Mouse (Mus musculus) intestine, embryonic 15.5 days (tissue): ENCODE data around the gene Pax7. TPM values are rescaled to one million over a fixed set of nuclear protein-coding genes. Genes with fewer than 3 reads are reported as not detected.

Source experiments
- ATAC-seq: fragments of 200-750 bp; cut with Nextera tagmentation; 2 replicates; pipeline ENCODE4 v1.8.0; 2017; ENCODE audit warnings: moderate TSS enrichment, moderate library complexity
- H3K27ac ChIP-seq: fragments of 300-500 bp; sonication (generic); 2 replicates; pipeline ENCODE4 v1.5.1; 2015; ENCODE audit warnings: mild to moderate bottlenecking, inconsistent platforms
- H3K27me3 ChIP-seq: fragments of 300-500 bp; sonication (generic); replicated peaks from 2 replicates; pipeline ENCODE4 v1.6.1; 2015; ENCODE audit warnings: inconsistent platforms
- H3K36me3 ChIP-seq: fragments of 300-500 bp; sonication (generic); 2 replicates; pipeline ENCODE4 v1.6.1; 2015; ENCODE audit warnings: inconsistent platforms
- H3K4me1 ChIP-seq: fragments of 300-500 bp; sonication (generic); replicated peaks from 2 replicates; pipeline ENCODE4 v1.6.1; 2015; ENCODE audit warnings: inconsistent platforms
- H3K4me2 ChIP-seq: fragments of 300-500 bp; sonication (generic); replicated peaks from 2 replicates; pipeline ENCODE4 v1.6.1; 2015; ENCODE audit warnings: mild to moderate bottlenecking, inconsistent platforms
- H3K4me3 ChIP-seq: fragments of 300-500 bp; sonication (generic); replicated peaks from 2 replicates; pipeline ENCODE4 v1.5.1; 2015; ENCODE audit warnings: inconsistent platforms
- H3K9ac ChIP-seq: fragments of 300-500 bp; sonication (generic); 2 replicates; pipeline ENCODE4 v1.6.1; 2015; ENCODE audit warnings: inconsistent platforms
- H3K9me3 ChIP-seq: fragments of 300-500 bp; sonication (generic); 2 replicates; pipeline ENCODE4 v1.6.1; 2016; ENCODE audit warnings: inconsistent platforms
- whole genome bisulfite sequencing: fragments of 180-500 bp; shearing (Covaris S2); methylation state at CpG from one replicate; pipeline ENCODE4 v1.1.7; 2015; 5-methylcytosine and 5-hydroxymethylcytosine counted together
- polyA plus RNA-seq: library from polyadenylated mRNA; unstranded; fragments of >200 nt; fragmentation: Nextera tagmentation; extraction: Ambion mirVana; gene quantifications from 2 replicates; pipeline ENCODE4 v1.2.1, GENCODE M21; 2015

Pax7 gene
- polyA plus RNA-seq, 1 experiment from 2014 or later: not detected

- WGBS: 0% methylated on average over 22 of the region's 22 CpGs
- H3K4me3 ChIP-seq: peak overlapping the region; percentile 23; the same call in 1 of the 2 replicates
- H3K9ac ChIP-seq: no peak overlapping the region
- peak overlapping the region; percentile 46 for H3K4me2 ChIP-seq
- H3K36me3 ChIP-seq: no peaks in the 10 kb centered on the region
- peaks cover 8% of the 10 kb centered on the region; the same call in 1 of the 2 replicates for H3K4me1 ChIP-seq
- H3K27me3 ChIP-seq: peaks cover 93% of the 10 kb centered on the region
- no peak for ATAC-seq
- H3K9me3 ChIP-seq: no peaks in the 10 kb centered on the region
- H3K27ac ChIP-seq: no peak overlapping the region
These were observed 12.3 kb downstream of the Pax7 start for GRCm38 (mm10) chr4:139821071-139821470.

- Histone ChIP-seq H3K4me1 (peaks cover 8% of the 10 kb centered on the region; the same call in 1 of the 2 replicates), H3K36me3 (no peaks in the 10 kb centered on the region), H3K9me3 (no peaks in the 10 kb centered on the region), H3K27me3 (peaks cover 90% of the 10 kb centered on the region), H3K4me2 (no peak overlapping the region), H3K9ac (no peak overlapping the region), H3K4me3 (no peak overlapping the region), H3K27ac (no peak overlapping the region)
- no peak for ATAC-seq
- WGBS: 1% methylated on average over 9 of the region's 9 CpGs
These were observed 13.8 kb downstream of the Pax7 start for GRCm38 (mm10) chr4:139819411-139820030.

GRCm38 (mm10) chr4:139818163-139818562, 15.2 kb downstream of the Pax7 start:
- Histone ChIP-seq H3K36me3 (no peaks in the 10 kb centered on the region), H3K4me2 (no peak overlapping the region), H3K9ac (no peak overlapping the region), H3K9me3 (no peaks in the 10 kb centered on the region), H3K27ac (no peak overlapping the region), H3K27me3 (peaks cover 91% of the 10 kb centered on the region), H3K4me1 (peaks cover 8% of the 10 kb centered on the region; the same call in 1 of the 2 replicates), H3K4me3 (no peak overlapping the region)
- WGBS: 5% methylated on average over 7 of the region's 7 CpGs
- ATAC-seq: no peak

GRCm38 (mm10) chr4:139813371-139813960, 19.9 kb downstream of the Pax7 start:
- Histone ChIP-seq H3K4me3 (no peak overlapping the region), H3K9ac (no peak overlapping the region), H3K4me2 (no peak overlapping the region), H3K27ac (no peak overlapping the region), H3K27me3 (peaks cover 84% of the 10 kb centered on the region), H3K36me3 (no peaks in the 10 kb centered on the region), H3K9me3 (no peaks in the 10 kb centered on the region), H3K4me1 (no peaks in the 10 kb centered on the region; the same call in 1 of the 2 replicates)
- 17% methylated on average over 9 of the region's 9 CpGs for WGBS
- no peak for ATAC-seq

- H3K9ac ChIP-seq: no peak overlapping the region
- H3K4me2 ChIP-seq: no peak overlapping the region
- no peak overlapping the region for H3K4me3 ChIP-seq
- no peak overlapping the region for H3K27ac ChIP-seq
- no peaks in the 10 kb centered on the region for H3K9me3 ChIP-seq
- H3K4me1 ChIP-seq: no peaks in the 10 kb centered on the region; the same call in 1 of the 2 replicates
- peaks cover 79% of the 10 kb centered on the region for H3K27me3 ChIP-seq
- ATAC-seq: no peak
- H3K36me3 ChIP-seq: no peaks in the 10 kb centered on the region
- WGBS: 60% methylated on average over 4 of the region's 4 CpGs
These were observed 21.4 kb downstream of the Pax7 start for GRCm38 (mm10) chr4:139811901-139812300.

- peaks cover 79% of the 10 kb centered on the region for H3K27me3 ChIP-seq
- H3K9me3 ChIP-seq: no peaks in the 10 kb centered on the region
- no peaks in the 10 kb centered on the region; the same call in 1 of the 2 replicates for H3K4me1 ChIP-seq
- no peak overlapping the region for H3K4me2 ChIP-seq
- no peak overlapping the region for H3K9ac ChIP-seq
- H3K36me3 ChIP-seq: no peaks in the 10 kb centered on the region
- H3K4me3 ChIP-seq: no peak overlapping the region
- no peak overlapping the region for H3K27ac ChIP-seq
- ATAC-seq: no peak
- WGBS: 52% methylated on average over 5 of the region's 5 CpGs
These were observed 21.9 kb downstream of the Pax7 start for GRCm38 (mm10) chr4:139811475-139811874.

GRCm38 (mm10) chr4:139810762-139811438, 22.4 kb downstream of the Pax7 start:
- Histone ChIP-seq H3K9me3 (no peaks in the 10 kb centered on the region), H3K4me2 (peak overlapping the region; percentile 39; the same call in 1 of the 2 replicates), H3K4me3 (no peak overlapping the region), H3K36me3 (no peaks in the 10 kb centered on the region), H3K4me1 (no peaks in the 10 kb centered on the region; the same call in 1 of the 2 replicates), H3K27me3 (peaks cover 78% of the 10 kb centered on the region), H3K27ac (no peak overlapping the region), H3K9ac (no peak overlapping the region)
- ATAC-seq: no peak
- whole genome bisulfite sequencing: 7% methylated on average over 22 of the region's 22 CpGs

GRCm38 (mm10) chr4:139809381-139809820, 23.9 kb downstream of the Pax7 start:
- no peak overlapping the region for H3K9ac ChIP-seq
- H3K4me3 ChIP-seq: no peak overlapping the region
- H3K27me3 ChIP-seq: peaks cover 66% of the 10 kb centered on the region
- H3K9me3 ChIP-seq: no peaks in the 10 kb centered on the region
- H3K4me2 ChIP-seq: no peak overlapping the region
- H3K27ac ChIP-seq: no peak overlapping the region
- H3K4me1 ChIP-seq: no peaks in the 10 kb centered on the region; the same call in 1 of the 2 replicates
- ATAC-seq: no peak
- WGBS: 34% methylated on average over 7 of the region's 7 CpGs
- H3K36me3 ChIP-seq: no peaks in the 10 kb centered on the region

GRCm38 (mm10) chr4:139807820-139808219, 25.5 kb downstream of the Pax7 start:
- H3K4me2 ChIP-seq: no peak overlapping the region
- no peak for ATAC-seq
- H3K4me3 ChIP-seq: no peak overlapping the region
- H3K27me3 ChIP-seq: peaks cover 50% of the 10 kb centered on the region
- no peaks in the 10 kb centered on the region; the same call in 1 of the 2 replicates for H3K4me1 ChIP-seq
- H3K36me3 ChIP-seq: no peaks in the 10 kb centered on the region
- H3K27ac ChIP-seq: no peak overlapping the region
- no peaks in the 10 kb centered on the region for H3K9me3 ChIP-seq
- H3K9ac ChIP-seq: no peak overlapping the region
- WGBS: 39% methylated on average over 10 of the region's 10 CpGs

GRCm38 (mm10) chr4:139807191-139807808, 26.0 kb downstream of the Pax7 start:
- 21% methylated on average over 14 of the region's 14 CpGs for WGBS
- Histone ChIP-seq H3K4me3 (no peak overlapping the region), H3K27me3 (peaks cover 45% of the 10 kb centered on the region), H3K4me1 (no peaks in the 10 kb centered on the region; the same call in 1 of the 2 replicates), H3K27ac (no peak overlapping the region), H3K4me2 (no peak overlapping the region), H3K9me3 (no peaks in the 10 kb centered on the region), H3K36me3 (no peaks in the 10 kb centered on the region), H3K9ac (no peak overlapping the region)
- no peak for ATAC-seq

GRCm38 (mm10) chr4:139804896-139805295, 28.4 kb downstream of the Pax7 start:
- ATAC-seq: no peak
- no peak overlapping the region for H3K4me2 ChIP-seq
- no peaks in the 10 kb centered on the region for H3K36me3 ChIP-seq
- 72% methylated on average over 8 of the region's 8 CpGs for WGBS
- no peaks in the 10 kb centered on the region for H3K4me1 ChIP-seq
- peaks cover 44% of the 10 kb centered on the region for H3K27me3 ChIP-seq
- H3K9me3 ChIP-seq: no peaks in the 10 kb centered on the region
- H3K27ac ChIP-seq: no peak overlapping the region
- no peak overlapping the region for H3K4me3 ChIP-seq
- H3K9ac ChIP-seq: no peak overlapping the region

GRCm38 (mm10) chr4:139803981-139804380, 29.3 kb downstream of the Pax7 start:
- Histone ChIP-seq H3K4me3 (no peak overlapping the region), H3K4me1 (no peaks in the 10 kb centered on the region), H3K9me3 (no peaks in the 10 kb centered on the region), H3K27ac (no peak overlapping the region), H3K4me2 (no peak overlapping the region), H3K9ac (no peak overlapping the region), H3K36me3 (no peaks in the 10 kb centered on the region), H3K27me3 (peaks cover 37% of the 10 kb centered on the region)
- 6% methylated on average over 2 of the region's 2 CpGs for WGBS
- ATAC-seq: no peak
